Mouse (Mus musculus) embryonic facial prominence, embryonic 10.5 days (tissue): Measurements from ENCODE around the gene Gm11213. TPM values are rescaled to one million over a fixed set of nuclear protein-coding genes. Genes with fewer than 3 reads are reported as not detected.

Experiments used
- DNase-seq: peaks from one replicate; pipeline ENCODE4 v3.0.0-alpha.2; 2017; ENCODE audit warnings: low spot score
- H3K27ac ChIP-seq: fragments of 300-500 bp; sonication (generic); replicated peaks from 2 replicates; pipeline ENCODE4 v1.5.1; 2016; ENCODE audit warnings: mild to moderate bottlenecking
- H3K27me3 ChIP-seq: fragments of 300-500 bp; sonication (generic); replicated peaks from 2 replicates; pipeline ENCODE4 v1.6.1; 2016; ENCODE audit warnings: low read depth, mild to moderate bottlenecking; ENCODE audit not compliant: poor library complexity, severe bottlenecking
- H3K36me3 ChIP-seq: fragments of 300-500 bp; sonication (generic); replicated peaks from 2 replicates; pipeline ENCODE4 v1.6.1; 2016; ENCODE audit warnings: mild to moderate bottlenecking, moderate library complexity
- H3K4me1 ChIP-seq: fragments of 300-500 bp; sonication (generic); 2 replicates; pipeline ENCODE4 v1.6.1; 2016
- H3K4me3 ChIP-seq: fragments of 300-500 bp; sonication (generic); 2 replicates; pipeline ENCODE4 v1.5.1; 2016; ENCODE audit warnings: mild to moderate bottlenecking, moderate library complexity
- H3K9me3 ChIP-seq: fragments of 300-500 bp; sonication (generic); 2 replicates; pipeline ENCODE4 v1.6.1; 2016; ENCODE audit warnings: mild to moderate bottlenecking
- WGBS: fragments of 180-500 bp; shearing (Covaris S2); methylation state at CpG from one replicate; pipeline ENCODE4 v1.1.7; 2016; 5-methylcytosine and 5-hydroxymethylcytosine counted together
- polyA plus RNA-seq: library from polyadenylated mRNA; unstranded; fragments of >200 nt; fragmentation: Nextera tagmentation; extraction: Ambion mirVana; gene quantifications from 2 replicates; pipeline ENCODE4 v1.2.1, GENCODE M21; 2016

Gm11213 gene
- polyA plus RNA-seq, 1 experiment from 2014 or later: not detected

- no peak for DNase-seq
- no peaks in the 10 kb centered on the region for H3K27me3 ChIP-seq
- peaks cover 31% of the 10 kb centered on the region for H3K4me1 ChIP-seq
Observed at GRCm38 (mm10) chr4:63554616-63555015, 50.4 kb downstream of the Gm11213 start.

GRCm38 (mm10) chr4:63553789-63554576 is 51.1 kb downstream of the Gm11213 start:
- no peak for DNase-seq
- H3K4me3 ChIP-seq: no peak overlapping the region
- WGBS: 66% methylated on average over 4 of the region's 4 CpGs
- H3K36me3 ChIP-seq: peaks cover 57% of the 10 kb centered on the region
- H3K4me1 ChIP-seq: peaks cover 25% of the 10 kb centered on the region
- H3K27ac ChIP-seq: no peak overlapping the region
- no peaks in the 10 kb centered on the region for H3K27me3 ChIP-seq
- no peaks in the 10 kb centered on the region for H3K9me3 ChIP-seq

More at GRCm38 (mm10) chr4:63554616-63555015, 50.4 kb downstream of the Gm11213 start:
- H3K27ac ChIP-seq: no peak overlapping the region
- no peaks in the 10 kb centered on the region for H3K9me3 ChIP-seq
- 66% methylated on average over 3 of the region's 3 CpGs for WGBS
- no peak overlapping the region for H3K4me3 ChIP-seq
- H3K36me3 ChIP-seq: peaks cover 50% of the 10 kb centered on the region

- Histone ChIP-seq H3K4me1 (peaks cover 16% of the 10 kb centered on the region), H3K4me3 (no peak overlapping the region), H3K9me3 (no peaks in the 10 kb centered on the region), H3K27me3 (no peaks in the 10 kb centered on the region), H3K36me3 (peaks cover 68% of the 10 kb centered on the region), H3K27ac (no peak overlapping the region)
- 92% methylated on average over 1 of the region's 1 CpGs for WGBS
- no peak for DNase-seq
Observed at GRCm38 (mm10) chr4:63552865-63553264, 52.2 kb downstream of the Gm11213 start.

GRCm38 (mm10) chr4:63550908-63551307 is 54.2 kb downstream of the Gm11213 start:
- Histone ChIP-seq H3K4me3 (no peak overlapping the region), H3K27me3 (no peaks in the 10 kb centered on the region), H3K27ac (no peak overlapping the region), H3K4me1 (peaks cover 16% of the 10 kb centered on the region), H3K36me3 (peaks cover 71% of the 10 kb centered on the region), H3K9me3 (no peaks in the 10 kb centered on the region)
- 89% methylated on average over 3 of the region's 3 CpGs for WGBS
- DNase-seq: no peak

GRCm38 (mm10) chr4:63548491-63548890 is 56.6 kb downstream of the Gm11213 start:
- H3K4me3 ChIP-seq: no peak overlapping the region
- DNase-seq: no peak
- H3K4me1 ChIP-seq: peaks cover 31% of the 10 kb centered on the region
- H3K27me3 ChIP-seq: no peaks in the 10 kb centered on the region
- H3K36me3 ChIP-seq: peaks cover 54% of the 10 kb centered on the region
- WGBS: 87% methylated on average over 3 of the region's 3 CpGs
- no peaks in the 10 kb centered on the region for H3K9me3 ChIP-seq
- H3K27ac ChIP-seq: no peak overlapping the region

GRCm38 (mm10) chr4:63547799-63548198 is 57.3 kb downstream of the Gm11213 start:
- whole genome bisulfite sequencing: 94% methylated on average over 1 of the region's 1 CpGs
- Histone ChIP-seq H3K4me1 (peaks cover 31% of the 10 kb centered on the region), H3K27me3 (no peaks in the 10 kb centered on the region), H3K36me3 (peaks cover 48% of the 10 kb centered on the region), H3K9me3 (no peaks in the 10 kb centered on the region), H3K4me3 (no peak overlapping the region), H3K27ac (no peak overlapping the region)
- no peak for DNase-seq

Other genes starting within 250 kb of the Gm11213 start
- gene Orm3, start 249.1 kb downstream of the Gm11213 start, polyA plus RNA-seq: not detected in 2 replicates
- gene Orm2, start 242.8 kb downstream of the Gm11213 start, polyA plus RNA-seq: not detected in 2 replicates
- 11.8 and 12.0 TPM in 2 replicates for gene Akna, start 201.9 kb downstream of the Gm11213 start, polyA plus RNA-seq
- 4.2 and 7.5 TPM in 2 replicates for gene Whrn, start 109.3 kb downstream of the Gm11213 start, polyA plus RNA-seq
- 244 and 267 TPM in 2 replicates for gene Atp6v1g1, start 60.5 kb downstream of the Gm11213 start, polyA plus RNA-seq
- gene Tmem268, start 46.5 kb downstream of the Gm11213 start, polyA plus RNA-seq: 10.2 and 10.6 TPM in 2 replicates
- gene Tex48, start 17.2 kb upstream of the Gm11213 start, polyA plus RNA-seq: not detected in 2 replicates
- gene Gm11214, start 58.1 kb upstream of the Gm11213 start, polyA plus RNA-seq: not detected in 2 replicates
- gene Tnfsf15, start 139.9 kb upstream of the Gm11213 start, polyA plus RNA-seq: not detected in 2 replicates